Mouse (Mus musculus) hindbrain, embryonic 12.5 days (tissue): ENCODE data around the gene Wipf1. TPM values are rescaled to one million over a fixed set of nuclear protein-coding genes. Genes with fewer than 3 reads are reported as not detected.
"Not testable (repeated sequence)": the region's sequence is repeated elsewhere in the genome, so short reads cannot be mapped to it uniquely, and the experiment has no call there.

Experiments
- ATAC-seq: fragments of 200-750 bp; cut with Nextera tagmentation; 2 replicates; pipeline ENCODE4 v1.8.0; 2017; ENCODE audit warnings: moderate TSS enrichment; ENCODE audit not compliant: low FRiP score
- H3K27ac ChIP-seq: fragments of 300-500 bp; sonication (generic); 2 replicates; pipeline ENCODE4 v1.5.1; 2016; ENCODE audit warnings: mild to moderate bottlenecking
- H3K27me3 ChIP-seq: fragments of 300-500 bp; sonication (generic); 2 replicates; pipeline ENCODE4 v1.6.1; 2016; ENCODE audit warnings: mild to moderate bottlenecking
- H3K36me3 ChIP-seq: fragments of 300-500 bp; sonication (generic); 2 replicates; pipeline ENCODE4 v1.6.1; 2016; ENCODE audit warnings: mild to moderate bottlenecking
- H3K4me1 ChIP-seq: fragments of 300-500 bp; sonication (generic); 2 replicates; pipeline ENCODE4 v1.6.1; 2016
- H3K4me2 ChIP-seq: fragments of 300-500 bp; sonication (generic); replicated peaks from 2 replicates; pipeline ENCODE4 v1.6.1; 2016; ENCODE audit warnings: mild to moderate bottlenecking
- H3K4me3 ChIP-seq: fragments of 300-500 bp; sonication (generic); 2 replicates; pipeline ENCODE4 v1.5.1; 2016; ENCODE audit warnings: mild to moderate bottlenecking
- H3K9ac ChIP-seq: fragments of 300-500 bp; sonication (generic); 2 replicates; pipeline ENCODE4 v1.6.1; 2016; ENCODE audit warnings: mild to moderate bottlenecking, moderate library complexity
- H3K9me3 ChIP-seq: fragments of 300-500 bp; sonication (generic); replicated peaks from 2 replicates; pipeline ENCODE4 v1.6.1; 2016; ENCODE audit warnings: mild to moderate bottlenecking
- WGBS: fragments of 180-500 bp; shearing (Covaris S2); methylation state at CpG from one replicate; pipeline ENCODE4 v1.1.7; 2016; 5-methylcytosine and 5-hydroxymethylcytosine counted together
- polyA plus RNA-seq: library from polyadenylated mRNA; unstranded; fragments of >200 nt; fragmentation: Nextera tagmentation; extraction: Ambion mirVana; gene quantifications from 2 replicates; pipeline ENCODE4 v1.2.1, GENCODE M21; 2016

Gene Wipf1
- polyA plus RNA-seq, 1 experiment from 2014 or later = 7.3 TPM

DNA sequence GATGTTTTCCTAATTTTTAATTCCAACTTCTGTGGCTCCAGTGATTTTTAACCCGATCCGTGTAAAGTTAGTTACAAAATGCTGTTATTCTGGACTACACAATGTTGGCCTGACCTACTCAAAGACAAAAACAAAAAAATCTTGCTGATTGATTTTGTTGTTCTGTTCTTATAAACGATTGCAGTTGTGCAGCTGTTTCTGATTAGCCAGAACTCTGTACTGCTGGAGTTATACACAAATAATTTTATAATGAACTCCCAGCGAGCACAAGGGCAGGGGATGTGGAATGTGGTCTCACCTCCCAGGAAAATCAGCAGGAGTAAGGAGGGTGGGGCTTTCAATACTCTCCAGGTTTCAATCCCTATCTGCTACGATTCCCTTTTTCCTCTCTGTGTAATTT lies 10.6 kb downstream of the Wipf1 start:
- ATAC-seq = no peak
- Histone ChIP-seq H3K4me2 (no peak overlapping the region), H3K9ac (no peak overlapping the region), H3K9me3 (no peaks in the 10 kb centered on the region), H3K27ac (no peak overlapping the region), H3K4me3 (no peak overlapping the region), H3K27me3 (no peaks in the 10 kb centered on the region), H3K36me3 (no peaks in the 10 kb centered on the region), H3K4me1 (peaks cover 15% of the 10 kb centered on the region)
- 76% methylated on average over 5 of the region's 5 CpGs for WGBS

DNA sequence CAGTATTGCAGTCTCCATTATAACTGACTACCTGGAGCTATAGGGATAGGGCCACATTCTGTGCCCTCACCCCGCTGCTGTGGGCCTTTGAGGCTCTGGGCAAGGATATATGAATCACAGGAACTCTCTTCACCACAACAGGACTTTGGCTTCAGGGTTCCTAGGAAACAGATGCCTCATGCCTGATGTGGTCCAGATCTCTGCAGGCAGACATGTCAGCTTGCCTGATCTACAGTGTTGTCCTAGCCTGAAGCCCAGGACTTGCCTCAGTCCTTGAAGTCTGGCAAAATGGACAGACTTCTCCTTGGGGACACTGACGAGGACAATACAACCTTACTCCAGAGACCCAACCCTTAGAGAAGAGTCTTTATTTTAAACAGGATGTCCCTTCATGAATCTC lies 11.2 kb downstream of the Wipf1 start:
- no peak overlapping the region for H3K4me3 ChIP-seq
- no peak for ATAC-seq
- H3K27me3 ChIP-seq = no peaks in the 10 kb centered on the region
- H3K9me3 ChIP-seq = no peaks in the 10 kb centered on the region
- H3K4me1 ChIP-seq = peaks cover 13% of the 10 kb centered on the region
- H3K9ac ChIP-seq = no peak overlapping the region
- no peaks in the 10 kb centered on the region for H3K36me3 ChIP-seq
- no peak overlapping the region for H3K4me2 ChIP-seq
- H3K27ac ChIP-seq = no peak overlapping the region
- WGBS = 84% methylated on average over 2 of the region's 2 CpGs

DNA sequence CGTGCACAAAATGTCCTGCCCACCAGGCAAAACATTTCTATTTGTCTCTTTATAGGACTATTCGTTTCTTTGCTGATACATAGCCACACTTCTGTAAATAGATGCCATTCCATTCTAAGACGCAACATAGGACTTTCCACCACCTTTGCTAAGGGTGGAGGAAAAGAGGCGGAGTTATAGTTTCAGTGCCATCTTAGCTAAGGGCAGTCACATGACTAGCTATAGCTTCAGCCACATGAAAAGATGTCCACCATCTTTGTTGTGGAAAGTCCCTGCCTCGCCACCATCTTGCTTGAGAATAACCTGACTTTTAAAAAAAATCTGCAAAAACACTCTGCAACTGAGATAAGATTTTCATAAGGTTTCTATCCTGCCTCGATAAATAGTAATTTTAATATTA lies 15.4 kb downstream of the Wipf1 start:
- Histone ChIP-seq H3K9ac (no peak overlapping the region), H3K9me3 (no peaks in the 10 kb centered on the region), H3K36me3 (no peaks in the 10 kb centered on the region), H3K4me2 (no peak overlapping the region), H3K4me1 (0 out of 2 replicates have a peak, but pooled peaks cover 2% of the 10 kb centered on the region), H3K27ac (no peak overlapping the region), H3K27me3 (no peaks in the 10 kb centered on the region), H3K4me3 (no peak overlapping the region)
- ATAC-seq = no peak
- 92% methylated on average over 6 of the region's 6 CpGs for WGBS

DNA sequence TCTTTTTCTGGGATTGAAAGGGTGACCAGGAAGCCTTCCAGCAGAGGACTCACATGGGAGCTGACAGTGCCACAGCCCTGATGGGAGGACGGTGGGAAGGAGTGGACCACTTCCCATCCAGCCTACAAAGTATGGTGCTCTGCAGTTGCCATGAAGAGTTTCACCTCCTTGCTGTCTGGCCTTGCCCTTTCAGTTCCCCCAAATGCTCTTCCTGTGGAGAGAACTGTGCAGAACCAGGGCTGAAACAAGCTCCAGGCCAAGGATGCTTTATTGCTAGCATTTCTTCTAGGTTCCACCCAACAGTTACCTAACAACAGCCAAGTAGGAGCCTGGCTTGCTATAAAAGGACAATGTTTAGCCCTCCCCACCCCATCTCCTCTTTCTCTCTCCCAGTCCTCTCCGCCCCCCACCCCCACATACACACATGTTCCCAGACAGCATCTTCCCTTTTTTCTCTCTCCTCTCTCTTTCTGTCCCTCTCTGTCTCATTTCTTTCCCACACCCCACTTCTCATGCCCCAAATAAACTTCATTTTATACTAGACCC lies 16.3 kb downstream of the Wipf1 start:
- Histone ChIP-seq H3K4me2 (no peak overlapping the region), H3K27me3 (no peaks in the 10 kb centered on the region), H3K9ac (no peak overlapping the region), H3K27ac (no peak overlapping the region), H3K4me3 (no peak overlapping the region), H3K4me1 (peaks cover 2% of the 10 kb centered on the region; the same call in 1 of the 2 replicates), H3K9me3 (no peaks in the 10 kb centered on the region), H3K36me3 (no peaks in the 10 kb centered on the region)
- no peak for ATAC-seq
- WGBS = 85% methylated on average over 2 of the region's 2 CpGs

DNA sequence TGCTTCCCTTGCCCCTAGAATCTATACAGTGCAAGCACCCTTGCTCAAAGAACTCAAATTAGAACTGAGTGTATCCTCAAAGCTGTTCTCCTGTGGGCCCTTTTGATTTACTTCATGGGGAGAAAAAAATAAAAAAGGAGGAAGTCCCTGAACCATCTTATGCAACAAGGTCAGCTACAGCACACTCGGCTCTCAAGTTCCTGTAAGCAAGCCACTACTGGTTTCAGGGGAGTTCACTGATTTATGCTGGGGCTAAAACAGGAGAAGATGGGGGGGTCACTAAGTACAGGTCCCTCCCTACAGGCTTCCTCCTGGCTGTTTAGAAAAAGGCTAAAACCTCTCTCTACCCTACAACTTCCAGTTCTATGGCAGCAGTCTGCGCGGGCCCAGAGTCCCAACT lies 17.5 kb downstream of the Wipf1 start:
- Histone ChIP-seq H3K4me3 (no peak overlapping the region), H3K27ac (no peak overlapping the region), H3K9me3 (no peaks in the 10 kb centered on the region), H3K4me1 (peaks cover 2% of the 10 kb centered on the region; the same call in 1 of the 2 replicates), H3K4me2 (no peak overlapping the region), H3K36me3 (no peaks in the 10 kb centered on the region), H3K9ac (no peak overlapping the region), H3K27me3 (no peaks in the 10 kb centered on the region)
- no peak for ATAC-seq
- WGBS = 87% methylated on average over 3 of the region's 3 CpGs

DNA sequence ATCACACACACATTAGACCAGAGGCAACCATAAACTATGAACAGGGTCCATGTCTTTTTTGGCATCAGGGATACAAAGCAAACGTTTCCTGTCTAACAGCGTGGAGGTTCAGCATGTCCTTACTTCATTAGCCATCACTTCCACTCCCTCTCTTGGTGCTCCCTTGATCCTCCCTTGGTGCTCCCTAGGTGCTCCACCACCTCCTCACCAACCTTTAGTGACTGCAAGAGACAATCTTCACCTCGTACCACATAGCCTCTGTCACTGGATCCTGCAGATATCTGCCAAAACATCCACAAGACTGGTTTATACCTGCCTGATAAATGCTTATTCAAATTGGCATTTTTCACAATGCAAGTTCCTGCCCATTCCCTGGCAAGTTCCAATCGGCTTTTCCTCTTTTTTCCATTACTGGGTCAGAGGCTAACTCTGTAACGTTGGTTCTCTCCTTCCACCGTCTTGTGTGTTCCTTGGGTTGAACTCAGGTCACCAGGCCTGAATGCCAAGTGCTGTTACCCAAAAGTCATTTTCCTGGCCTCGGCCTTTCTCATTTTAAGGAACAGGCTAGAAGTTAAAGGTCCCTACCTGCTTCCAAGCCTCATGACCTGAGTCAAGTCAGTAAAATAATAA lies 18.7 kb downstream of the Wipf1 start:
- Histone ChIP-seq H3K27me3 (no peaks in the 10 kb centered on the region), H3K9me3 (no peaks in the 10 kb centered on the region), H3K36me3 (no peaks in the 10 kb centered on the region), H3K4me3 (no peak overlapping the region), H3K9ac (no peak overlapping the region), H3K27ac (no peak overlapping the region), H3K4me1 (peaks cover 2% of the 10 kb centered on the region; the same call in 1 of the 2 replicates), H3K4me2 (no peak overlapping the region)
- WGBS = 87% methylated on average over 7 of the region's 7 CpGs
- ATAC-seq = no peak

DNA sequence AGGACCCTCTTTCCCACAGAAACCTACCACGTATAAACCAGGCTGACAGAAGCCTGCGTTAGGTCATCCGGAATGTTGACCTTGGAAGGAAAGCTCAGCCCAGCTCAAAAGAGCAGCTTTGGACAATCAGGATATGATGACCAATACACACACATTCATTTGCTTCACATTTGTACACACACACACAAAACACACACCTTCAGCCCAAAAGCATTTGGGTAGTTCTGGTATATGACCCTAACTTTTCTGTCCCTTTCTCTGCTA lies 19.6 kb downstream of the Wipf1 start:
- Histone ChIP-seq H3K4me2 (no peak overlapping the region), H3K9me3 (no peaks in the 10 kb centered on the region), H3K27ac (peak overlapping the region; percentile 23; the same call in 1 of the 2 replicates), H3K36me3 (no peaks in the 10 kb centered on the region), H3K4me3 (no peak overlapping the region), H3K4me1 (peaks cover 4% of the 10 kb centered on the region; the same call in 1 of the 2 replicates), H3K9ac (no peak overlapping the region), H3K27me3 (no peaks in the 10 kb centered on the region)
- ATAC-seq = no peak
- 80% methylated on average over 3 of the region's 3 CpGs for whole genome bisulfite sequencing

DNA sequence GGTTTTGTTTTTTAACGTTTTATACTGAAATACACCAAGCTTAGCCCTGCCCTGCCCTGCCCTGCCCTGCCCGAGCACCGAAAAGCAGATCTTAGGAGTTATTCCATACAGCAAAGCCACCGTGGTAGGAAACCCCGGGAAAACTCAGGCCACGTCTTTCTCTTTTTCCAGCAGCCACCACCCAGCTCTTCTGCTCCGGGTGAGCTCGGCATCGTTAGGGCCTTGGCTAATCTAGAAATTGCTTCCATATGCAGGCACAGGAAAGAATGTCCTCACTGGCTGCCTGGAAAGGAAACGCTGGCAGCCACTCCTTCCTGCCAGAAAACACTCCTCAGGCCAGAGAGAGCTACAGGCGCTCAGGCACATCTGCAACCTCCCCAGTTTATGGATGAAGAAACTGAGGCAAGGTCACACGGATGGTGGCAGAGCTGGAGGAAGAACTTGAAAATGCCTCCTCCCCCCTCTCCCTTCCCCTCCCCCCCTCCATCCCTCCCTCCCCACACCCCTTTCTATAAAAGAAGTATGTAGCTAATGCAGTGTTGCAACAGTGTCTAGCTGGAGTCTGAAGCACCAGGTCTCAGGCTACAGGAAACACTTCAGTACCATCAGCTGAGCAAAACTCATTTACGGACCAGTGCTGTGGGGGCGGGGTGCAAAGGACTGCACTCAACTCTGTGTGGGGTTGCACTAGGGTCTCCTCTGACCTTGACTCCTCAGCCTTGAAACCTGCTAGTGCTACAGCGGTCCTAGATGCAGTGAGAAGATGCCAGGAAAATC lies 20.1 kb downstream of the Wipf1 start:
- no peak overlapping the region for H3K9ac ChIP-seq
- H3K4me3 ChIP-seq = no peak overlapping the region
- WGBS = 66% methylated on average over 15 of the region's 15 CpGs
- no peak overlapping the region; the same call in 1 of the 2 replicates for H3K4me2 ChIP-seq
- no peaks in the 10 kb centered on the region for H3K36me3 ChIP-seq
- peak overlapping the region; percentile 40 for H3K27ac ChIP-seq
- ATAC-seq = no peak
- H3K4me1 ChIP-seq = peaks cover 7% of the 10 kb centered on the region
- no peaks in the 10 kb centered on the region for H3K27me3 ChIP-seq
- H3K9me3 ChIP-seq = no peaks in the 10 kb centered on the region

DNA sequence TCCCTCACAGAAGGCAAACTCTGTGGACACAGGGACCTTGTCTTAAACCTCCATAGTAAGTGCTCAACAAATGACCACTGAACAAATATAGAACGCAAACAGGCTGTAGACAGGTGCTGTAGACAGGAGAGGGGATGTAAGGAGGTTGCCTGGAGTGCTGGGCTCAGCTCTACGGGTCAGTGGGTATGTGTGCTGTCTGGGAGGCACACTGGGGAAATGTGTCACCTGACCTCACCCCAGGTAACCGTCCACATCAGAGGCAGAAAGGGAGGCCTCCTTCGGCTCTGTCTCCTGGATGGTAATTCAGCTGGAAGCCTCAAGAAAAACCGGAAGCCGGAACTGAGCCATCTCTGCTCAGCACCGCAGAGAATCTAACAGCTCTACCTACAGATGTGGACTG lies 21.6 kb downstream of the Wipf1 start:
- no peak for ATAC-seq
- no peak overlapping the region for H3K9ac ChIP-seq
- H3K4me1 ChIP-seq = peaks cover 7% of the 10 kb centered on the region
- no peaks in the 10 kb centered on the region for H3K9me3 ChIP-seq
- H3K27me3 ChIP-seq = no peaks in the 10 kb centered on the region
- no peak overlapping the region for H3K4me2 ChIP-seq
- 59% methylated on average over 7 of the region's 7 CpGs for WGBS
- H3K4me3 ChIP-seq = no peak overlapping the region
- H3K27ac ChIP-seq = no peak overlapping the region
- H3K36me3 ChIP-seq = no peaks in the 10 kb centered on the region

DNA sequence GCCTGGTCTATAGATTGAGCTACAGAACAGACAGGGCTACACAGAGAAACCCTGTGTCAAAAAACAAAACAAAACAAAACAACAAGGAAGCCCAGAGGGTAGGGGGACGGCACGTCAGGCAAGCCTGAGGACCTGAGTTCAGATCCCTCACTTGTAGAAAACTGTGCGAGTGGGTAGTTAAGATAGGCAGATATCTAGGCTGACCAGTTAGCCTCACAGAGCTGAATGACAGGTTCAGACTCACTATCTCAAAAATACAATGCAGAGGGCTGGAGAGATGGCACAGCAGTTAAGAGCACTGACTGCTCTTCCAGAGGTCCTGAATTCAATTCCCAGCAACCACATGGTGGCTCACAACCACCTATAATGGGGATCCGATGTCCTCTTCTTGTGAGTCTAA lies 23.2 kb downstream of the Wipf1 start:
- WGBS = 93% methylated on average over 4 of the region's 4 CpGs
- not testable (repeated sequence) for H3K9ac ChIP-seq, H3K27me3 ChIP-seq, H3K4me2 ChIP-seq, H3K4me1 ChIP-seq, H3K9me3 ChIP-seq, ATAC-seq, H3K27ac ChIP-seq, H3K4me3 ChIP-seq, H3K36me3 ChIP-seq

DNA sequence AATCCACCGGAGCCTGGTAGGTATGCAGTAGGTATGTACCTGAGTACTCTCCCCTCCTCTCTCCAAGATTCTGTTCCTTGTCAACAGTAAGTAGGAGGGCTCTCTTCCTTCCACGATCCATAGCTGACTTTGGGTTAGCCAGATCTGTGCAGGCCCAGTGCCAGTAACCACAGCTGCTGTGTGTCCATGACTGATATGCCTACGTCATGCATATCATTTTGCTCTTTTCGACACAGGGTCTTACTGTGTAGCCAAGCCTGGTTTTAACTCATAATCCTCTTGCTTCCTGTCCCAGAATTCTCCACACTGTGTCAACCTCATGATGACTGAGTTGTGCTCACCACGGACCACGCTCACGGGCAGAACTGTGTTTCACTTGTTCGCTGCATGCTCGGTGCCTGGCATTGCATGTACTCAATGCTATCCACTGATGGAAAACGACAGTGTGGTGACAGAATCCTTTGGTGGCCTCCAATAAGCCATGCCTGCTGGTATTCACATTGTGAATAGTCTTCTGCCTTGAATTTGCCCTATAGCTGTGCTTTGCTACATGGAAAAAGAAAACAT lies 26.6 kb downstream of the Wipf1 start:
- Histone ChIP-seq H3K4me3 (no peak overlapping the region), H3K27me3 (no peaks in the 10 kb centered on the region), H3K4me2 (no peak overlapping the region), H3K36me3 (no peaks in the 10 kb centered on the region), H3K27ac (no peak overlapping the region), H3K9ac (no peak overlapping the region), H3K4me1 (peaks cover 5% of the 10 kb centered on the region; the same call in 1 of the 2 replicates), H3K9me3 (no peaks in the 10 kb centered on the region)
- no peak for ATAC-seq
- 92% methylated on average over 10 of the region's 10 CpGs for WGBS

DNA sequence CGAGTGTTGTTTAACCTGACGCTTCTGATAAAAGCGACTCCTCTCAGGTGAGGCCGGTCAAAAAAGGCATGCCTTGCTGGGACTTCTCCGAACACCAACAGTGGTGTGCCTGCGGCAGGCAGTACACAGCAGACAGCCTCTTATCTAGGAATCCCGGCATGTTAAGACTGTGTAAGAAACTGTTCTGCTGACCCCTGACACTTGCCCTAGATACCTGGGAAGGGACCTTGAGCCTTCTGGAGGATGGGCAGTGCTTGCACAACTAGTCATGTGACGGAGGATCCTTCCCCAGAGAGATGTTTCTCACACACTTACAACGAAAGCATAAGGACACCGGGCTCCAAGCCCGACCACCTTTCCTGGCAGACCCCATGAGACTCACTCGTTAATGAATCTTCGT lies 28.7 kb downstream of the Wipf1 start:
- H3K9me3 ChIP-seq = no peaks in the 10 kb centered on the region
- peaks cover 9% of the 10 kb centered on the region for H3K4me1 ChIP-seq
- no peaks in the 10 kb centered on the region for H3K27me3 ChIP-seq
- peak overlapping the region; percentile 30; the same call in 1 of the 2 replicates for H3K27ac ChIP-seq
- 84% methylated on average over 13 of the region's 13 CpGs for WGBS
- no peak overlapping the region for H3K9ac ChIP-seq
- no peaks in the 10 kb centered on the region for H3K36me3 ChIP-seq
- no peak for ATAC-seq
- no peak overlapping the region for H3K4me2 ChIP-seq
- H3K4me3 ChIP-seq = no peak overlapping the region
